Mouse (Mus musculus) neural tube, embryonic 13.5 days (tissue): ENCODE data around the gene Cacnb3. TPM values are rescaled to one million over a fixed set of nuclear protein-coding genes. Genes with fewer than 3 reads are reported as not detected.
A peak's percentile ranks its signal among the peaks of the same experiment; 100 is the strongest.

Experiments
- ATAC-seq: fragments of 200-750 bp; cut with Nextera tagmentation; 2 replicates; pipeline ENCODE4 v1.8.0; 2017; ENCODE audit warnings: low read depth, mild to moderate bottlenecking, moderate TSS enrichment, moderate library complexity
- H3K27ac ChIP-seq: fragments of 300-500 bp; sonication (generic); replicated peaks from 2 replicates; pipeline ENCODE4 v1.5.1; 2015; ENCODE audit warnings: moderate library complexity, mild to moderate bottlenecking, inconsistent platforms
- H3K27me3 ChIP-seq: fragments of 300-500 bp; sonication (generic); 2 replicates; pipeline ENCODE4 v1.6.1; 2015; ENCODE audit warnings: mild to moderate bottlenecking, inconsistent platforms
- H3K36me3 ChIP-seq: fragments of 300-500 bp; sonication (generic); 2 replicates; pipeline ENCODE4 v1.6.1; 2015; ENCODE audit warnings: mild to moderate bottlenecking, inconsistent platforms
- H3K4me1 ChIP-seq: fragments of 300-500 bp; sonication (generic); replicated peaks from 2 replicates; pipeline ENCODE4 v1.6.1; 2015; ENCODE audit warnings: inconsistent platforms
- H3K4me2 ChIP-seq: fragments of 300-500 bp; sonication (generic); 2 replicates; pipeline ENCODE4 v1.6.1; 2015; ENCODE audit warnings: inconsistent platforms, mild to moderate bottlenecking, moderate library complexity
- H3K4me3 ChIP-seq: fragments of 300-500 bp; sonication (generic); 2 replicates; pipeline ENCODE4 v1.5.1; 2015; ENCODE audit warnings: mild to moderate bottlenecking, inconsistent platforms
- H3K9ac ChIP-seq: fragments of 300-500 bp; sonication (generic); 2 replicates; pipeline ENCODE4 v1.6.1; 2015; ENCODE audit warnings: moderate library complexity, mild to moderate bottlenecking, inconsistent platforms
- H3K9me3 ChIP-seq: fragments of 300-500 bp; sonication (generic); 2 replicates; pipeline ENCODE4 v1.6.1; 2016; ENCODE audit warnings: inconsistent platforms
- WGBS: fragments of 180-500 bp; shearing (Covaris S2); methylation state at CpG from one replicate; pipeline ENCODE4 v1.1.7; 2015; 5-methylcytosine and 5-hydroxymethylcytosine counted together
- polyA plus RNA-seq: library from polyadenylated mRNA; unstranded; fragments of >200 nt; fragmentation: Nextera tagmentation; extraction: Ambion mirVana; gene quantifications from 2 replicates; pipeline ENCODE4 v1.2.1, GENCODE M21; 2015

The Cacnb3 gene
- polyA plus RNA-seq, 1 experiment from 2014 or later = 137 TPM

DNA sequence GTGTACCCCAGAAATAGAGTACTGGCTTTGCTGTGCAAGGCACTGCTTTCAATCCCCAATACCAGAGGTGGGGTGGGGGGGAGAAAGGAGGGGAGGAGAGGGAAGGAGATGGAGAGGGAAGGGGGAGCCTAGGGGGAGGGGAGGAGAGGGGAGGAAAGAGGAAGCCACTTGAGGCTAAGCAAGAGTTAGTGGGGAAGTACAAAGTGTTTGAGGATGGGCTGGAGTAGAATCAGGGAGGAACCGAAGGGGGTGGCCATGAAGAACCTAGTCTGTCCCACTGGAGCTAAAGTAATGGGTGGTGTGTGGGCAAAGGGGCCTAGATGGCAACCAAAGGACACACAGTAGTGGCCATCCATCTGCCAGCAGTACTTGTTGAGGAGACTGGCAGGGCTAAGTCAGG lies 53.1 kb downstream of the Cacnb3 start:
- H3K9ac ChIP-seq = no peak overlapping the region
- WGBS = 90% methylated on average over 1 of the region's 1 CpGs

DNA sequence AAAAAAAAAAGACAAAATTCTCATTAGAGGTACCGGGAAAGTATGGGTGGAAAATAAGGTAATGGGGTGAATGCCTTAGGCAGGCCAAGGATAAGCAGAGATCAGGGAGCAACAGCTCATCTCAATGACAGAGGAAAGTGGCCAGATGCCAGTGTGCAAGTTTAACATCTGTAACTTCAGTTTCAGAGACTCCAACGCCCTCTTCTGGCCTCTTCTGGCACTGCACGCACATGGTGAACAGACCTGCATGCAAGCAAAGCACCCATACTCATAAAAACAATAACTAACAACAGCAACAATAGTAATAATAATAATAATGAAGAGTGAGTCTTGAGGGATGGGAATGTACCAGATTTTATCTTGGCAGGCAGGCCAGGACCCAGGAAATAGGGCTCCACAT lies 55.3 kb downstream of the Cacnb3 start:
- H3K27me3 ChIP-seq = no peaks in the 10 kb centered on the region
- no peak for ATAC-seq
- 75% methylated on average over 3 of the region's 3 CpGs for WGBS

More for the DNA sequence above, 53.1 kb downstream of the Cacnb3 start:
- Histone ChIP-seq H3K4me1 (no peaks in the 10 kb centered on the region), H3K9me3 (no peaks in the 10 kb centered on the region), H3K27me3 (peaks cover 4% of the 10 kb centered on the region; the same call in 1 of the 2 replicates), H3K27ac (no peak overlapping the region), H3K4me3 (no peak overlapping the region), H3K4me2 (no peak overlapping the region), H3K36me3 (no peaks in the 10 kb centered on the region)
- ATAC-seq = no peak

GRCm38 (mm10) chr15:98689682-98690081 lies 59.0 kb downstream of the Cacnb3 start:
- Histone ChIP-seq H3K27me3 (no peaks in the 10 kb centered on the region), H3K4me3 (no peak overlapping the region), H3K36me3 (no peaks in the 10 kb centered on the region), H3K27ac (no peak overlapping the region), H3K9me3 (no peaks in the 10 kb centered on the region), H3K9ac (no peak overlapping the region), H3K4me2 (no peak overlapping the region), H3K4me1 (peaks cover 16% of the 10 kb centered on the region)
- no peak for ATAC-seq
- 86% methylated on average over 2 of the region's 2 CpGs for WGBS

More for the DNA sequence above, 55.3 kb downstream of the Cacnb3 start:
- Histone ChIP-seq H3K4me2 (no peak overlapping the region), H3K27ac (no peak overlapping the region), H3K4me1 (peaks cover 3% of the 10 kb centered on the region), H3K36me3 (no peaks in the 10 kb centered on the region), H3K9ac (no peak overlapping the region), H3K4me3 (no peak overlapping the region), H3K9me3 (no peaks in the 10 kb centered on the region)

DNA sequence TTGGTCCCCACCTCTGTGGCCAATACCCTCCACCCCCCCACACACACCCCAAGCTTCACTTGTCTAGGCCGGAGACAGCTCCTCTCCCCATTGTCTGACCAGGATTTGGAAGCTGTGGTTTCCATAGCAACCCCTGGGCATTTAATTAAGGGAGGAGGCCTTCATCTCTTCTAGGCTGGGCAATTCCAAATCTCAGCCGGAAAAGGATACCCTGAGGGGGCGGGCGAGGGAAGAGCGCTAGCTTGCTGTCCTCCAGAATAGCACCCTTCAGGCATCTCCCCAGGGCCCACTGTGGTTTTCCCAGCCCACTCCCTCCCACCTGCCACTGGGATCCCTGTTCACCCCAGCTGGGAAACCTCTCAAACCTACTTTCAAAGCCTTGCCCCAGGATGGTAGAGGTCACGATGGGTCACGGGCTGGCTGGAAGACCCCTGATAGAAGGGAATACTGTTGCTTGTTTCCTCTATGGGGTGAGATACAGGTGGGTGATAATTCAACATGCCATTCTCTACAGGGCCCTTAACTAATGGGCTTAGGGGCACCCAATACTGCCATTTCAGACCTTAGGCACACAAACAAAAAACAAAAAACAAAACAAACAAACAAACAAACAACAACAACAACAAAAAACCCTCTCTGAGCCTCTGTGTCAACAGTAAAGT lies 61.0 kb downstream of the Cacnb3 start:
- Histone ChIP-seq H3K27me3 (0 out of 2 replicates have a peak, but pooled peaks cover 3% of the 10 kb centered on the region), H3K9me3 (no peaks in the 10 kb centered on the region), H3K27ac (no peak overlapping the region), H3K9ac (no peak overlapping the region), H3K4me1 (peaks cover 16% of the 10 kb centered on the region), H3K4me3 (no peak overlapping the region), H3K4me2 (peak overlapping the region; percentile 9; the same call in 1 of the 2 replicates), H3K36me3 (no peaks in the 10 kb centered on the region)
- WGBS = 9% methylated on average over 7 of the region's 7 CpGs
- ATAC-seq = peak; percentile 65

DNA sequence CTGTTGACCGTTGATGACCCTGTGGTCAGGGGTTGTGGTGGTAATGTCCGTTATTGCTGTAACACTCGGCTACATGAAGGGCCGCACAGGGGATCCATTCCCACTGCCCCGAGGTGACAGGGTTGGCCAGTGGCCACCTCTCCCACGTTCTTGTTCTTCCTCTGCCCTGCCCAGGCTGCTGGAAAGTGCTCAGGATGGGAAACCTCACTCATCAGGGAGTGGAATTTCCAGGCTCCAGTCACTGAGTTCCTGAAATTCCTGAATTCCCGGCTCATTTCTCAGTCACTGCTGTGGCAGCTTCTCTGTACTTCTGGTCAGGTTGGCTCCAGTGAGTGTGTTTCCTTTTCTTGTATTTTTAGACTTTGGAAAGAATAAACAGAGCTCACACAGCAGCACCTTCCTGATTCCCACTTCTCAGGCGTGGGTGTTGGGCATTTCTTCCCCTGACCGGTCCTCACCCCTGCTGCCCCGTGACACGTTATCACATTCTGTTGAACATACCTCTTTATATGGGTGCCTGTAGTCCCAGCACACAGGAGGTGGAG lies 61.6 kb downstream of the Cacnb3 start:
- Histone ChIP-seq H3K4me3 (no peak overlapping the region), H3K27me3 (0 out of 2 replicates have a peak, but pooled peaks cover 3% of the 10 kb centered on the region), H3K9me3 (no peaks in the 10 kb centered on the region), H3K36me3 (no peaks in the 10 kb centered on the region), H3K4me1 (peaks cover 16% of the 10 kb centered on the region), H3K4me2 (no peak overlapping the region), H3K27ac (no peak overlapping the region), H3K9ac (no peak overlapping the region)
- 54% methylated on average over 11 of the region's 11 CpGs for WGBS
- ATAC-seq = no peak

Other genes starting within 250 kb of the Cacnb3 start
- gene Olfr283, start 249.9 kb upstream of the Cacnb3 start, polyA plus RNA-seq = not detected in 2 replicates
- gene Olfr282, start 199.6 kb upstream of the Cacnb3 start, polyA plus RNA-seq = not detected in 2 replicates
- not detected in 2 replicates for gene Olfr281, start 178.3 kb upstream of the Cacnb3 start, polyA plus RNA-seq
- not detected in 2 replicates for gene OR5BS1P, start 160.9 kb upstream of the Cacnb3 start, polyA plus RNA-seq
- gene Lalba, start 148.1 kb upstream of the Cacnb3 start, polyA plus RNA-seq = not detected in 2 replicates
- not detected in 2 replicates for gene Olfr279, start 138.4 kb upstream of the Cacnb3 start, polyA plus RNA-seq
- 132 and 147 TPM in 2 replicates for gene Kansl2, start 96.6 kb upstream of the Cacnb3 start, polyA plus RNA-seq
- gene Ccnt1, start 59.9 kb upstream of the Cacnb3 start, polyA plus RNA-seq = 68.7 and 76.3 TPM in 2 replicates
- not detected in 2 replicates for gene 4930415O20Rik, start 59.8 kb upstream of the Cacnb3 start, polyA plus RNA-seq
- gene Adcy6, start 20.8 kb upstream of the Cacnb3 start, polyA plus RNA-seq = 10.4 and 10.7 TPM in 2 replicates
- 20.5 and 21.7 TPM in 2 replicates for gene Ddx23, start 32.1 kb downstream of the Cacnb3 start, polyA plus RNA-seq
- gene Rnd1, start 46.6 kb downstream of the Cacnb3 start, polyA plus RNA-seq = 6.2 and 7.4 TPM in 2 replicates
- gene Ccdc65, start 77.4 kb downstream of the Cacnb3 start, polyA plus RNA-seq = 2.2 and 4.1 TPM in 2 replicates
- gene Fkbp11, start 97.4 kb downstream of the Cacnb3 start, polyA plus RNA-seq = 8.1 and 10.9 TPM in 2 replicates
- 71.9 and 74.9 TPM in 2 replicates for gene Arf3, start 132.4 kb downstream of the Cacnb3 start, polyA plus RNA-seq
- not detected in 2 replicates for gene Wnt10b, start 147.3 kb downstream of the Cacnb3 start, polyA plus RNA-seq
- 3.6 and 3.9 TPM in 2 replicates for gene Wnt1, start 159.0 kb downstream of the Cacnb3 start, polyA plus RNA-seq
- gene Ddn, start 178.7 kb downstream of the Cacnb3 start, polyA plus RNA-seq = 0.50 TPM in 2 replicates
- 71.8 and 79.4 TPM in 2 replicates for gene Prkag1, start 200.7 kb downstream of the Cacnb3 start, polyA plus RNA-seq
- gene Kmt2d, start 240.4 kb downstream of the Cacnb3 start, polyA plus RNA-seq = 9.7 and 10.8 TPM in 2 replicates